Mouse (Mus musculus): ENCODE data around the gene Ighmbp2.

DNA sequence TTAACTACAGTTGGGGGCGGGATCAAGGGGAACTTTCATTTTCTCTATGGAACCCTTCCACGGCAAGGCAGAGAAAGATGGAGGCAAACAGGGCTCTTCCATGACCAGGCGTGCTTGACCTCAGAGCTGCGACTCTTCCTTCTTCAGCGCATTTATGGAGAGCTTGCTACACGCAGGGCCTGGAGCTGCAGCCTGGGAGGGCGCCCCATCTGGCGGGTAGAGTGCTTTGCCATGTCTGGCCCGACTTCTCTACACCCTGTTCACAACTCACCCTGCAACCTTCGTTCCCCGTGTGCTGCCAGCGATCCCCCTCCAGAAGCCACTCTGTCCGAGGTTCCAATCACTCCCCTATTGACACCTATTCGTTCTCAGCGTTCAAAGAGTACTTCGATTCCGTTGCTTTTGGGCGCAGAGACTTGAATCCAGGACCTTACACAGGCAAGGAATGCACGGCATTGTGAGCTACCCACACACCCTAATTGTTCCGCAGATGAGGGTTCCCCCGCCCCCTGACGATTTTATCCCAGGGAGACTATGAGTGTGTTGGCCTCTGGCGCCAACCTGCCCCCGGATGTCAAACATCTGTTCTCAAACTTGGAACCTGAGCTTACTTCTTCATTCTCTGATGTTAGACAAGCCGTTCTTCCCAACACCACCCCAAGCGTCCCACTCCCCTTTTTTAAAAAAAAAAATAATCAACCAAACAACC is 39.6 kb upstream of the Ighmbp2 start, which contains the start of gene Cpt1a:
- TF ChIP-seq POLR2A (IDR thresholded peaks at IDR 0.05; ENCODE audit: extremely low read depth, insufficient read depth, low read length) (no peak), CTCF (IDR thresholded peaks at IDR 0.05; ENCODE audit: extremely low read depth, insufficient read depth, low read length) (no peak)
